Comparison of ENCODE assay signal across 9 mouse cellular contexts in the genomic region with DNA sequence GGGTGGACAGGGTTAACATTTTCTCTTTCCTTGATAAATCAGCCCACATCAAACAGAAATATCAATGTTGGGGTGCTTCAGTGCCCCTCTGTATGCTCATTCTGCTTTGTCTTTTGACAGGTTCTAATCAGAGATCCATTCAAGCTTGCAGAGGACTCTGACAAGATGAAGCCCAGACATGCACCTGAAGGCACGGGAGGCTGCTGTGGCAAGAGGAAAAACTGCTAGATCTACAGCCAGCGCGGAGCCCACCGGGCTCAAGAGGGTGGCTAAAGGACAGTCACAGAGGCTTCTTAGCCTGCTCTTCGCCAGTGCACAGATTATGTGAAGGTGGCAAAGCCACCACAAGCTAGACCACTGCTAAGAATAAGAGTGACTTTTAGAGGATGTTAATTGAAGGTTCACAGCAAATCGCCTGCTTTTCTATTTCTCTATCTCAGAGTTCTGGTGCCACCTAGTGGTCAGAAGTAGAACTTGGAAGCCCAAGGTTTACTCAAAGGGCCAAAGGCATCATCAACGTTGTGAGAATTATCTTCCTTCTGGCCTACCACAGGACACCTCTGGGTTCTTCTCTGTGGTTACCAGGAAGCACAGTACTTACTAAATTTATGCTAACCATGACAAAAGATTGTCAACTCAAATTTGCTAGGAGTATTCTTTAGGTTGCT. TPM values are rescaled to one million over a fixed set of nuclear protein-coding genes. Genes with fewer than 3 reads are reported as not detected.
DNase-seq lines count a peak whose midpoint lies in the region; ATAC-seq and TF ChIP-seq lines count a peak whose summit lies in the region.
"Had no signal": no experiment of that assay in that cellular context is flagged by ENCODE, and none has a peak within 500 bp of the region (broad histone marks: within the 10 kb centered on the region; RNA-seq: fewer than 3 reads in every experiment).

No protein-coding gene starts in this region.

- peaks cover 3% of the 10 kb centered on the region; the same call in 1 of the 2 replicates for H3K36me3 ChIP-seq in spleen, adult 2 months (ENCODE audit: control insufficient read depth, insufficient read depth, low read length)
- H3K36me3 ChIP-seq: neural tube, embryonic 12.5 days had no signal

- H3K27ac ChIP-seq in spleen, adult 2 months (ENCODE audit: insufficient read depth, low read length), result no peak overlapping the region
- H3K27ac ChIP-seq: neural tube, embryonic 12.5 days had no signal

- TF ChIP-seq POLR2A in spleen, adult 2 months (IDR thresholded peaks at IDR 0.05; ENCODE audit: low read depth, low read length), result no peak

- intact Hi-C loops in left cerebral cortex, postnatal 36 days (cut with DNase I), result loop anchor here (2.0 kb wide), 2 partner anchors 70 to 152 kb away; no protein-coding TSS in a partner anchor

- peak; percentile 49; the same call in 1 of the 2 replicates for TF ChIP-seq CTCF in spleen, adult 2 months (IDR thresholded peaks at IDR 0.05; ENCODE audit: extremely low read depth, insufficient read depth, insufficient read length, insufficient replicate concordance)

- 58% methylated on average over 7 of the region's 7 CpGs for WGBS in spleen, adult 2 months

- no peak overlapping the region for H3K4me3 ChIP-seq in spleen, adult 2 months (ENCODE audit: extremely low read depth, insufficient read depth, insufficient read length)
- H3K4me3 ChIP-seq: neural tube, embryonic 12.5 days had no signal

- no peaks in the 10 kb centered on the region for H3K4me1 ChIP-seq in spleen, adult 2 months (ENCODE audit: control insufficient read depth, insufficient read depth, insufficient read length)
- H3K4me1 ChIP-seq: neural tube, embryonic 12.5 days had no signal

- DNase-seq in spleen, adult 2 months (ENCODE audit: low read depth in 1 of 2, low spot score in 2 of 2), result peak; percentile 40 to 56
- no peak for DNase-seq in spleen, adult 12 weeks (ENCODE audit: low spot score)
- peak; percentile 54 to 70 for DNase-seq in adrenal gland, postnatal 36 days
- DNase-seq in hindlimb bud, embryonic 11.5 days (ENCODE audit: extremely low spot score, low read depth, low spot score), result peak; percentile 69
- peak; percentile 53 to 61 for DNase-seq in left cerebral cortex, postnatal 36 days (ENCODE audit: low spot score in 2 of 2)
- peak; percentile 51 to 54 for DNase-seq in urinary bladder, postnatal 36 days (ENCODE audit: low spot score in 2 of 2)

- H3K27me3 ChIP-seq in spleen, adult 2 months (ENCODE audit: control insufficient read depth, insufficient read depth, low read length), result no peaks in the 10 kb centered on the region
- H3K27me3 ChIP-seq: neural tube, embryonic 12.5 days had no signal

- peak; percentile 66 for ATAC-seq in erythroid progenitor cell, adult 5-6 weeks (replicated peaks; ENCODE audit: low FRiP score, poor library complexity, severe bottlenecking)
- peak; percentile 57 for ATAC-seq in neutrophil, adult 5-6 weeks (ENCODE audit: extremely low read depth, insufficient number of reproducible peaks, low FRiP score, poor library complexity, severe bottlenecking)

RNA-seq across cellular contexts. Expression of a gene that starts 20.9 kb away (rescaled TPM):
- polyA plus RNA-seq in spleen, adult 2 months (2012; rRNA removed), result 5.5 and 7.7 TPM in 2 replicates
- 10 to 100 TPM; 23.7 to 39.4 TPM for total RNA-seq in adrenal gland, postnatal 36 days (2021)
- 35.0 and 39.8 TPM in 2 replicates for total RNA-seq in erythroid progenitor cell, adult 5-6 weeks (2015; ENCODE audit: low replicate concordance)
- total RNA-seq in erythroid progenitor cell, adult 5-6 weeks (2017; ENCODE audit: low replicate concordance), result 40.1 and 60.7 TPM in 2 replicates
- 10 to 100 TPM; 34.8 to 36.4 TPM for total RNA-seq in left cerebral cortex, postnatal 36 days (2021)
- 2.7 and 3.5 TPM in 2 replicates for total RNA-seq in neutrophil, adult 5-6 weeks (2017)

RNA-seq across cellular contexts. Expression of a gene that starts 33.2 kb away (rescaled TPM):
- polyA plus RNA-seq in spleen, adult 2 months (2012; rRNA removed), result 5.6 and 6.0 TPM in 2 replicates
- total RNA-seq in adrenal gland, postnatal 36 days (2021), result 100 to 1,000 TPM in 1 of 2 experiments, 10 to 100 TPM in 1; 93.6 to 101 TPM
- 2.5 and 10.9 TPM in 2 replicates for total RNA-seq in erythroid progenitor cell, adult 5-6 weeks (2015; ENCODE audit: low replicate concordance)
- 1.2 and 2.0 TPM in 2 replicates for total RNA-seq in erythroid progenitor cell, adult 5-6 weeks (2017; ENCODE audit: low replicate concordance)
- total RNA-seq in left cerebral cortex, postnatal 36 days (2021), result 10 to 100 TPM; 24.4 to 25.7 TPM
- 13.4 and 18.4 TPM in 2 replicates for total RNA-seq in neutrophil, adult 5-6 weeks (2017)

RNA-seq across cellular contexts. Expression of a gene that starts 50.8 kb away (rescaled TPM):
- 2.3 and 2.4 TPM in 2 replicates for polyA plus RNA-seq in spleen, adult 2 months (2012; rRNA removed)
- total RNA-seq in adrenal gland, postnatal 36 days (2021), result 10 to 100 TPM; 14.4 to 16.8 TPM
- 3.8 and 8.3 TPM in 2 replicates for total RNA-seq in erythroid progenitor cell, adult 5-6 weeks (2015; ENCODE audit: low replicate concordance)
- not detected in 2 replicates for total RNA-seq in erythroid progenitor cell, adult 5-6 weeks (2017; ENCODE audit: low replicate concordance)
- total RNA-seq in left cerebral cortex, postnatal 36 days (2021), result 10 to 100 TPM; 24.2 to 24.7 TPM
- total RNA-seq in neutrophil, adult 5-6 weeks (2017), result 3.8 and 4.3 TPM in 2 replicates
